Mouse (Mus musculus): ENCODE measurements at regions not wholly inside any gene's neighbourhood (a gene's known extent, or its start where the extent isn't known, plus 50 kb on each side); places are given as distances from the start of the nearest gene placed in this dataset.

GRCm38 (mm10) chr11:18408071-18408752 lies 454.5 kb upstream of the Etaa1 start:
- TF ChIP-seq CTCF (IDR thresholded peaks at IDR 0.05; ENCODE audit: extremely low read depth, insufficient read depth, insufficient read length, insufficient replicate concordance) (no peak), POLR2A (IDR thresholded peaks at IDR 0.05; ENCODE audit: low read depth, low read length) (no peak)

All from spleen, adult 2 months (tissue).